Mouse (Mus musculus) frontal cortex, postnatal 10 days (tissue): ENCODE results near the gene Tmem121.
"Not testable (repeated sequence)": the region's sequence is repeated elsewhere in the genome, so short reads cannot be mapped to it uniquely, and the experiment has no call there.

Experiments used
- DNase-seq, 2 experiments: peaks; one replicate each; pipeline ENCODE4 v3.0.0; 2022; ENCODE audit warnings: low spot score in 2 of 2, mixed read lengths in 1 of 2

Gene Tmem121

GRCm38 (mm10) chr12:113186326-113187010 is 738 bp downstream of the Tmem121 start:
- DNase-seq: no peak

- no peak for DNase-seq
Observed at GRCm38 (mm10) chr12:113187011-113187375, 1.3 kb downstream of the Tmem121 start.

- DNase-seq: peak; percentile 79 to 91
Observed at GRCm38 (mm10) chr12:113187584-113188295, 2.0 kb downstream of the Tmem121 start.

- peak in 1 of 2 experiments; percentile 38 for DNase-seq
Observed at GRCm38 (mm10) chr12:113188349-113189055, 2.8 kb downstream of the Tmem121 start.

- DNase-seq: no peak
Observed at GRCm38 (mm10) chr12:113193423-113193822, 7.7 kb downstream of the Tmem121 start.

- DNase-seq: not testable (repeated sequence)
Observed at GRCm38 (mm10) chr12:113199132-113199531, 13.4 kb downstream of the Tmem121 start.

GRCm38 (mm10) chr12:113201301-113201700 is 15.6 kb downstream of the Tmem121 start:
- DNase-seq: no peak

GRCm38 (mm10) chr12:113202008-113202407 is 16.3 kb downstream of the Tmem121 start:
- peak in 1 of 2 experiments; percentile 32 for DNase-seq

- DNase-seq: no peak
Observed at GRCm38 (mm10) chr12:113203522-113203921, 17.8 kb downstream of the Tmem121 start.

GRCm38 (mm10) chr12:113205251-113205942 is 19.7 kb downstream of the Tmem121 start:
- DNase-seq: no peak

GRCm38 (mm10) chr12:113207737-113208136 is 22.0 kb downstream of the Tmem121 start:
- DNase-seq: no peak

- DNase-seq: no peak
Observed at GRCm38 (mm10) chr12:113210586-113211378, 25.1 kb downstream of the Tmem121 start.

- no peak for DNase-seq
Observed at GRCm38 (mm10) chr12:113211772-113212171, 26.0 kb downstream of the Tmem121 start.

GRCm38 (mm10) chr12:113212326-113212924 is 26.7 kb downstream of the Tmem121 start:
- no peak for DNase-seq

- DNase-seq: no peak
Observed at GRCm38 (mm10) chr12:113213226-113213625, 27.5 kb downstream of the Tmem121 start.

- DNase-seq: no peak
Observed at GRCm38 (mm10) chr12:113214072-113214808, 28.5 kb downstream of the Tmem121 start.

GRCm38 (mm10) chr12:113214972-113215666 is 29.4 kb downstream of the Tmem121 start:
- DNase-seq: no peak

- peak in 1 of 2 experiments; percentile 59 for DNase-seq
Observed at GRCm38 (mm10) chr12:113215667-113216346, 30.1 kb downstream of the Tmem121 start.
